Mouse (Mus musculus) activated CD4-positive, CD25-positive, alpha-beta regulatory T cell, adult 4 months (primary cell): ENCODE data around the gene Plpp4. TPM values are rescaled to one million over a fixed set of nuclear protein-coding genes. Genes with fewer than 3 reads are reported as not detected.

Experiments
- ATAC-seq: one replicate; pipeline ENCODE4 v1.8.0; 2017
- polyA plus RNA-seq, 2 experiments: library from polyadenylated mRNA; unstranded; fragments of 100-300 nt; shearing (Covaris generic); gene quantifications; one replicate each; pipeline ENCODE4 v1.2.1; 2017

The Plpp4 gene
- polyA plus RNA-seq, 2 experiments from 2014 or later, result not detected

GRCm38 (mm10) chr7:129303356-129303755, 46.5 kb downstream of the Plpp4 start:
- ATAC-seq, result no peak

GRCm38 (mm10) chr7:129307042-129307825, 50.4 kb downstream of the Plpp4 start:
- no peak for ATAC-seq

- no peak for ATAC-seq
Observed at GRCm38 (mm10) chr7:129308661-129309060, 51.8 kb downstream of the Plpp4 start.

GRCm38 (mm10) chr7:129312521-129312920, 55.7 kb downstream of the Plpp4 start:
- ATAC-seq, result no peak

GRCm38 (mm10) chr7:129313969-129314368, 57.1 kb downstream of the Plpp4 start:
- no peak for ATAC-seq

- ATAC-seq, result no peak
Observed at GRCm38 (mm10) chr7:129340096-129340495, 83.3 kb downstream of the Plpp4 start.

- no peak for ATAC-seq
Observed at GRCm38 (mm10) chr7:129355561-129355960, 98.7 kb downstream of the Plpp4 start.

GRCm38 (mm10) chr7:129375306-129375705, 118.5 kb downstream of the Plpp4 start:
- no peak for ATAC-seq

- ATAC-seq, result no peak
Observed at GRCm38 (mm10) chr7:129385149-129385548, 128.3 kb downstream of the Plpp4 start.

- no peak for ATAC-seq
Observed at GRCm38 (mm10) chr7:129392835-129393489, 136.1 kb downstream of the Plpp4 start.

- no peak for ATAC-seq
Observed at GRCm38 (mm10) chr7:129396561-129396960, 139.7 kb downstream of the Plpp4 start.

GRCm38 (mm10) chr7:129399071-129399470, 142.2 kb downstream of the Plpp4 start:
- ATAC-seq, result no peak

GRCm38 (mm10) chr7:129402695-129403364, 146.0 kb downstream of the Plpp4 start:
- no peak for ATAC-seq

GRCm38 (mm10) chr7:129406069-129406468, 149.2 kb downstream of the Plpp4 start:
- no peak for ATAC-seq

- no peak for ATAC-seq
Observed at GRCm38 (mm10) chr7:129412695-129413094, 155.9 kb downstream of the Plpp4 start.

- ATAC-seq, result no peak
Observed at GRCm38 (mm10) chr7:129415179-129415578, 158.3 kb downstream of the Plpp4 start.

GRCm38 (mm10) chr7:129421181-129421580, 164.3 kb downstream of the Plpp4 start:
- ATAC-seq, result no peak

- ATAC-seq, result no peak
Observed at GRCm38 (mm10) chr7:129425554-129425953, 168.7 kb downstream of the Plpp4 start.

- ATAC-seq, result no peak
Observed at GRCm38 (mm10) chr7:129428794-129429193, 172.0 kb downstream of the Plpp4 start.

- no peak for ATAC-seq
Observed at GRCm38 (mm10) chr7:129429903-129430302, 173.1 kb downstream of the Plpp4 start.
